Mouse (Mus musculus): Measurements from ENCODE around the gene Lhfp.

Lhfp gene

DNA sequence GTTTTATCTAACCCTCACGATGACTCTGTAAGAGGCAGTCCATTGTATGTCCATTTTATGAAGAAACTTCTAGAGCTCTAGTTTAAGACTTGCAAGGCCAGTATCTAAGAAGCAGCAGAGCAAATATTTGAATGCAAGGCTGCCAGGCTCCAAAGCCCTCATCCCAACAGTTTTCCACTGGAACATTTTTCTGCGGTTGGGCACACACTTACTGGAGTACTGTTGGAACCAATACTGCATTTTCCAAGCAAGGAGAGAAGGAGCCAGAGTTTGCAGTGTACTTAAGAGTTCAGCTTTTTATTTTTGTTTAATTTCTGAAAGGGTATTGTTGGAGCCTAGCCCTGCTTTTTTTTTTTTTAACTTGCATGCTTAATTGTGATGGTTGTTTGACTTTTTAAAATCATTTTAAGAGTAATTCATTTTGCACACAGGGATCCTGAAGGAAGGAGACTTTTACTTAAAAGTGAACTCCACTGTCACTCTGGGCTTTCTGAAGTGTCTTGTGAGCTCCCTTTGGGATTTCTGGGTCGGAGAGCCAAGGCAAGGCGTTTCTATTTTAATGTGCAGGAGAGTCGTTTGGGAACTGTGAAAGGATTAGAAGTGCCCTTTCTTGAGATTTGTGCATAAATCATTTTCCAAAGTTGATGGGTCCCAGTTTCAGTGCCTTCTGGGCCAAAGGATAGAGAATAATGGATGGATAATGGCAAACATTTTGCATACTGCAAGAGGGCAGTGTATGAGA, 180.4 kb downstream of the Lhfp start:
- peak; percentile 90 for DNase-seq

- peak; percentile 96 for DNase-seq
Measured at GRCm38 (mm10) chr3:53224141-53224540, 182.8 kb downstream of the Lhfp start.

GRCm38 (mm10) chr3:53225774-53226173, 184.4 kb downstream of the Lhfp start:
- DNase-seq: no peak

DNA sequence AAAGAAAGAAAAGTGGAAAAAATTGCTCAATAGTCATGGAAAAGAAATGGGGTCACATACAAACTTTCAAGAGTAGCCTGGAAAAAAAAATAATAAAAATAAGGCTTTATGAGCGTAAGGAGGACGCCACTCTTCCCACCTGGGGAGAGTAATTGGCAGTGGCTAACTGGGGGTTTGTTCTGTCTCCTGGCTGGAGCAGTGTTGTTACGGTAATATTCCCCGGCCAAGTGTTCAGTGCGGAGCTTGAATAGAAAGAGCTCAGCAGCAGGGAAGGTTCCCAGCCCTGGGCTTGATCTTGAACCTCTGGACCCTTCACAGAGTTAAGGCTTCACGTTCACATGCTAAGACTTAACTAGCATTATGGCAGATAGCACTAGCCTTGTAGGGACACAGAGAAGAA, 184.9 kb downstream of the Lhfp start:
- no peak for DNase-seq

GRCm38 (mm10) chr3:53227866-53228265, 186.5 kb downstream of the Lhfp start:
- DNase-seq: no peak

- no peak for DNase-seq
Measured at GRCm38 (mm10) chr3:53230562-53230961, 189.2 kb downstream of the Lhfp start.

DNA sequence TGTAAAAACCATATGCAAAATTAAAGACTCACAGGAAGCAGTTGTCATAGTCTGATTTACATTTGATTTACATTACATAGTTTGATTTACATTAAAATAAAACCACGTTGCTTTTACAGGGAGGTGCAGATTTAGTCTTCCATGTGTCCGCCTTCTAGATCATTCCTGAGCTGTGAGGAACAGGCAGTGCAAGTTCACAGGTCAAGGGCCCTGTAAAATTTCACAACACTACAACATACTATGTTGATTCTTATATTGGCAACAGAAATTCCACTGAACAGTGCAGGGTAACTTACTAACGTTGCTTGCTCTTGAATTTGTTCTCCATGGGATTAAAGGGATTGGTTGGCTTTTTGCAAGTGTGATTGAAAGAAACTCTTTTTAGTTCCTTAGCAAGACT, 189.8 kb downstream of the Lhfp start:
- no peak for DNase-seq

GRCm38 (mm10) chr3:53232411-53232810, 191.1 kb downstream of the Lhfp start:
- DNase-seq: peak; percentile 92

- DNase-seq: no peak
Measured at GRCm38 (mm10) chr3:53234689-53235088, 193.4 kb downstream of the Lhfp start.

DNA sequence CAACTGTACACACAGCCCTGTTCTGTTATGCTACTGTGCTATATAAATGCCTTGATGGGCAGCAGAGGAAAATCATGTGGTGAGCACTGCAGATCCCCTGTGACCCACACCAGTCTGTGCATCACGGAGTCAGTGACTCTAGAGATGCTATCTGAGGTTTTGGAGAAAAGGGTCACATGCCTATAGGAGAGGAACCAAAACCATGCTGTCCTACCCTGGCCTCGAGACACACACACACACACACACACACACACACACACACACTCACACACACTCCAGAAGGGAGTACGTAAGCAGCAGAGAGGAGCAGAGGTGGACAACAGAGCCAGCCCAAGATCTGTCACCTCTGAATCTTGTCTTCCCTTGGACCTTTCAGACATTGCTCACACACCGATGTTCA, 195.1 kb downstream of the Lhfp start:
- no peak for DNase-seq

- DNase-seq: no peak
Measured at GRCm38 (mm10) chr3:53240150-53240549, 198.8 kb downstream of the Lhfp start.

DNA sequence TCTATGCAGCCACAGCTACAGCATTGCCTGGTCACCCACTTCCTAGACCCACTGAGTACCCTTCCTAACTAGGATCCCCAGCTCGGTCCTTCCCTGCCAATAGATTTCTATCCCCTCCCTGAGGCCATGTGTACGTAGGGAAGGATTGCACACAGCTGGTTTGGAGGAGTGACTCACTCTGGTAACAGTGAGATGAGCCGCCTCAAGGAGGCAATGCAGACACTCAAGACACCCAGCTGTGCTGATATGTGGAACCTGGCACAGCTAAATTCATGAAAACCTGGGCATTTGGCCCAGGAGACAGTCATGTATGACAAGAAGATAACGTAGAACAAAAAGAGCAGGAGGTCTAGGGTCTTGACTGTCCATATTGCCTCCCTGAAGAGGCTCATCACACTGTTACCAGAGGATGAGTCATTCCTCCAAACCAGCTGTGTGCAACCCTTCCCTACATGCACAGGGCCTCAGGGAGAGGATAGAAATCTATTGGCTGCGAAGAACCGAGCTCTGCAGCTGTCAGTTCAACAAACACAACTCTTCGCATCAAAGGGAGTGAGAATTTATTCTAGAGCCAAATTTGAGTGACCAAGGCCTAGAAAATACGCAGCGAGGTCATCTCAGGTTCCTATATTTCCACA, 204.4 kb downstream of the Lhfp start:
- peak; percentile 96 for DNase-seq

- no peak for DNase-seq
Measured at GRCm38 (mm10) chr3:53247102-53247501, 205.8 kb downstream of the Lhfp start.

- no peak for DNase-seq
Measured at GRCm38 (mm10) chr3:53248158-53248874, 207.0 kb downstream of the Lhfp start.

GRCm38 (mm10) chr3:53252556-53252955, 211.2 kb downstream of the Lhfp start:
- DNase-seq: no peak

- peak; percentile 97 for DNase-seq
Measured at GRCm38 (mm10) chr3:53253223-53253832, 212.0 kb downstream of the Lhfp start.

GRCm38 (mm10) chr3:53258657-53259158, 217.4 kb downstream of the Lhfp start:
- no peak for DNase-seq

- DNase-seq: peak; percentile 55
Measured at GRCm38 (mm10) chr3:53266116-53266515, 224.8 kb downstream of the Lhfp start.

- DNase-seq: peak; percentile 40
Measured at GRCm38 (mm10) chr3:53267046-53267445, 225.7 kb downstream of the Lhfp start.

DNA sequence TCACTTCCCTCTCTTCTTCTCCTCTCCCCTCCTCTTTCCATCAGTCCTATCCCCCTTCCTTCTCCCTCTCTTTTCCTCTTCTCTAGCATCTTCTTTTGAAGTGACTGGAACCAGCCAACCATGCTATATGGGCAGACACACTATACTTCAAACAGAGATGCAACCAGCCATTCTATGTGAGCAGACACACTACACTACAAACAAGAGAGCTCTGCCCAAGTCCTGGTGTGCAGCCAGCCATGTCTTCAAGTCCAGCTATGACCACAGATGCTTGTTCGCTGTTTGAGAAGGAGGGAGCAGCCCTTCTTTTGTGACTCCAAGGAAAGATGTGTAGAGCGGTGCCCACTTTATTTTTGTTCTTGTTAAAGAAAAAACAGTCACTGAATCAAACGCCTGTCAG, 231.9 kb downstream of the Lhfp start:
- DNase-seq: peak; percentile 19

DNA sequence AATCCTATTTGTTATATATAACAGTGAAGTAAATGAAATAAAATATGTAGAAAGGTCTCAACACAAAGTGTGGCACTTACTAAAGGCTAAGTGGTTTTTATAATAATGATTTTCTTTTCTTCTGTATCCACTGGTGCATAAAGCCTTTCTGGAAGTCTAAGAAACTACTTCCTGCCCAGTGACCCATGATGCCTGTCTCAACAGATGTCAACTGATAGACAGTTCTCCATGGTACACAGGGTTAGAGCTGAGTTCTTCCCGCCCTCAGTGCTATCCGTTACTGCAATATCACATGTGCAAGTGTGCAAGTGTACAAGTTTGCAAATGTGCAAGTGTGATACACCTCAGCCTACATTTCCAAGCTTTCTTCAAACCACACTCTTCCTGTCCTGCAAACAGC, 236.7 kb downstream of the Lhfp start:
- peak; percentile 35 for DNase-seq

DNA sequence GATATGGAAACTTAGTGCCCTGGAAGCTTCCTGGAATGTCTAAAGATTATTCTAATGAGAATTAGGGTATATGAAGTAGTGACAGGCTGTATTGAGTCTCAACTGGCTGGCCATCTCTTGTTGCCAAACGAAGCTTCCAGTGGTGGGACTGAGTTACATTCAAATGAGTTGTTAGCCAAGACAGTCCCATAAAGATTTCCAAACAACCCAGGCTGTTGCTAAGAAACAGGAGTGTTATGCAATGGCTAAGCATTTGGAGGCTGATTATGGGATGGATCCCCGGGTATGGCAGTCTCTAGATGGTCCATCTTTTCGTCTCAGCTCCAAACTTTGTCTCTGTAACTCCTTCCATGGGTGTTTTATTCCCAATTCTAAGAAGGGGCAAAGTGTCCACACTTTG, 240.7 kb downstream of the Lhfp start:
- DNase-seq: peak; percentile 41

GRCm38 (mm10) chr3:53284023-53284422, 242.7 kb downstream of the Lhfp start:
- DNase-seq: peak; percentile 69
